ENCODE assay signal across 11 mouse cellular contexts in genomic region chr13:104560500-104561114, GRCm38 (mm10).
DNase-seq lines count a peak whose midpoint lies in the region; ATAC-seq lines count a peak whose summit lies in the region.
"Had no signal": no experiment of that assay in that cellular context is flagged by ENCODE, and none has a peak within 500 bp of the region (broad histone marks: within the 10 kb centered on the region; RNA-seq: fewer than 3 reads in every experiment).

No protein-coding gene starts in this region.

- no peak overlapping the region for H3K27ac ChIP-seq in heart, embryonic 10.5 days
- H3K27ac ChIP-seq in lung, embryonic 15.5 days = peak overlapping the region; percentile 54; the same call in 1 of the 2 replicates
- peak overlapping the region; percentile 76 for H3K27ac ChIP-seq in embryonic facial prominence, embryonic 12.5 days
- 0 out of 2 replicates have a peak overlapping the region, but pooled peaks have one; percentile 33 for H3K27ac ChIP-seq in limb, embryonic 15.5 days
- H3K27ac ChIP-seq: neural tube, embryonic 12.5 days had no signal

- H3K27me3 ChIP-seq in heart, embryonic 10.5 days (ENCODE audit: insufficient read depth, poor library complexity, severe bottlenecking) = no peaks in the 10 kb centered on the region
- no peaks in the 10 kb centered on the region for H3K27me3 ChIP-seq in lung, embryonic 15.5 days
- H3K27me3 ChIP-seq in embryonic facial prominence, embryonic 12.5 days = no peaks in the 10 kb centered on the region
- H3K27me3 ChIP-seq in limb, embryonic 15.5 days = no peaks in the 10 kb centered on the region
- H3K27me3 ChIP-seq: neural tube, embryonic 12.5 days had no signal

- H3K4me1 ChIP-seq in heart, embryonic 10.5 days = no peaks in the 10 kb centered on the region
- H3K4me1 ChIP-seq in lung, embryonic 15.5 days = peaks cover 6% of the 10 kb centered on the region; the same call in 1 of the 2 replicates
- peaks cover 24% of the 10 kb centered on the region for H3K4me1 ChIP-seq in embryonic facial prominence, embryonic 12.5 days
- H3K4me1 ChIP-seq in limb, embryonic 15.5 days = peaks cover 16% of the 10 kb centered on the region

- H3K4me2 ChIP-seq in lung, embryonic 15.5 days = peak overlapping the region; percentile 37; the same call in 1 of the 2 replicates
- H3K4me2 ChIP-seq in embryonic facial prominence, embryonic 12.5 days (replicated peaks) = no peak overlapping the region
- no peak overlapping the region for H3K4me2 ChIP-seq in limb, embryonic 15.5 days
- H3K4me2 ChIP-seq: neural tube, embryonic 12.5 days had no signal

- H3K36me3 ChIP-seq in heart, embryonic 10.5 days = no peaks in the 10 kb centered on the region
- no peaks in the 10 kb centered on the region for H3K36me3 ChIP-seq in lung, embryonic 15.5 days
- H3K36me3 ChIP-seq in embryonic facial prominence, embryonic 12.5 days = no peaks in the 10 kb centered on the region
- H3K36me3 ChIP-seq in limb, embryonic 15.5 days = no peaks in the 10 kb centered on the region
- H3K36me3 ChIP-seq: neural tube, embryonic 12.5 days had no signal

- H3K4me3 ChIP-seq in heart, embryonic 10.5 days = no peak overlapping the region
- no peak overlapping the region for H3K4me3 ChIP-seq in lung, embryonic 15.5 days
- H3K4me3 ChIP-seq in embryonic facial prominence, embryonic 12.5 days = no peak overlapping the region
- no peak overlapping the region for H3K4me3 ChIP-seq in limb, embryonic 15.5 days
- H3K4me3 ChIP-seq: neural tube, embryonic 12.5 days had no signal

- DNase-seq in heart, adult 8-10 months (ENCODE audit: low spot score) = peak; percentile 14
- no peak for DNase-seq in heart, embryonic 10.5 days (ENCODE audit: low spot score)
- no peak for DNase-seq in lung, postnatal 25 days (ENCODE audit: low spot score)
- DNase-seq in liver = no peak
- DNase-seq: adrenal gland, postnatal 25 days; liver, postnatal 0 days; thymus, postnatal 14 days had no signal

- no peak overlapping the region for H3K9ac ChIP-seq in lung, embryonic 15.5 days
- H3K9ac ChIP-seq in embryonic facial prominence, embryonic 12.5 days = no peak overlapping the region
- H3K9ac ChIP-seq in limb, embryonic 15.5 days = no peak overlapping the region
- H3K9ac ChIP-seq: liver, postnatal 0 days; neural tube, embryonic 12.5 days had no signal

- peak; percentile 79 for ATAC-seq in lung, embryonic 15.5 days (ENCODE audit: borderline replicate concordance, extremely low read depth, low FRiP score, low TSS enrichment)
- no peak for ATAC-seq in embryonic facial prominence, embryonic 12.5 days (ENCODE audit: insufficient number of reproducible peaks, insufficient read depth, low FRiP score, low TSS enrichment)
- ATAC-seq in limb, embryonic 15.5 days (ENCODE audit: insufficient number of reproducible peaks, low FRiP score, low TSS enrichment, low read depth) = no peak
- ATAC-seq: liver, postnatal 0 days had no signal

- 69% methylated on average over 15 of the region's 15 CpGs for WGBS in heart, embryonic 10.5 days
- 33% methylated on average over 15 of the region's 15 CpGs for WGBS in lung, embryonic 15.5 days
- 36% methylated on average over 15 of the region's 15 CpGs for WGBS in embryonic facial prominence, embryonic 12.5 days
- 36% methylated on average over 15 of the region's 15 CpGs for WGBS in limb, embryonic 15.5 days

- no peaks in the 10 kb centered on the region for H3K9me3 ChIP-seq in heart, embryonic 10.5 days
- no peaks in the 10 kb centered on the region for H3K9me3 ChIP-seq in lung, embryonic 15.5 days
- H3K9me3 ChIP-seq in embryonic facial prominence, embryonic 12.5 days = no peaks in the 10 kb centered on the region
- no peaks in the 10 kb centered on the region for H3K9me3 ChIP-seq in limb, embryonic 15.5 days
- H3K9me3 ChIP-seq: neural tube, embryonic 12.5 days had no signal
